Mouse (Mus musculus) left cerebral cortex, adult 2 months (tissue): ENCODE measurements around the gene Nrxn2. TPM values are rescaled to one million over a fixed set of nuclear protein-coding genes. Genes with fewer than 3 reads are reported as not detected.

Experiments
- DNase-seq, 2 experiments: peaks; one replicate each; pipeline ENCODE4 v3.0.0; 2021 to 2022; ENCODE audit warnings: low spot score in 2 of 2, mixed read lengths in 1 of 2; ENCODE audit errors: extremely low spot score in 1 of 2
- H3K27ac ChIP-seq: fragments of 200-600 bp; 2 replicates; pipeline ENCODE4 v1.8.1; 2022
- H3K4me3 ChIP-seq: fragments of 200-600 bp; 2 replicates; pipeline ENCODE4 v1.8.1; 2022
- CTCF ChIP-seq: fragments of 200-600 bp; IDR thresholded peaks from 2 replicates; pipeline ENCODE4 v1.8.1; 2022; ENCODE audit warnings: antibody characterized with exemption, mild to moderate bottlenecking, moderate library complexity
- intact Hi-C: fragments of 180-260 bp; cut with DNase I; formaldehyde crosslinking; loops from one replicate; pipeline ENCODE4 v1.15.1; 2025
- total RNA-seq, 2 experiments: library from RNA; stranded (reverse); gene quantifications; 2 replicates each; pipeline ENCODE4 v1.2.3; 2021

The Nrxn2 gene
- total RNA-seq, 2 experiments from 2014 or later, result 618 to 620 TPM

GRCm38 (mm10) chr19:6500636-6501025, 82.1 kb downstream of the Nrxn2 start:
- no peak for DNase-seq
- peak overlapping the region; percentile 98 for H3K27ac ChIP-seq
- H3K4me3 ChIP-seq, result peak overlapping the region; percentile 51
- intact Hi-C loops, result no loop called here
- no peak for TF ChIP-seq CTCF

GRCm38 (mm10) chr19:6502035-6502541, 83.6 kb downstream of the Nrxn2 start:
- intact Hi-C loops, result no loop called here

GRCm38 (mm10) chr19:6502543-6503319, 84.2 kb downstream of the Nrxn2 start:
- DNase-seq, result peak in 1 of 2 experiments; percentile 52
- H3K27ac ChIP-seq, result peak overlapping the region; percentile 98
- TF ChIP-seq CTCF, result no peak
- intact Hi-C loops, result no loop called here
- H3K4me3 ChIP-seq, result peak overlapping the region; percentile 51

More at GRCm38 (mm10) chr19:6502035-6502541, 83.6 kb downstream of the Nrxn2 start:
- DNase-seq, result peak; percentile 83 to 85
- no peak for TF ChIP-seq CTCF
- Histone ChIP-seq H3K27ac (peak overlapping the region; percentile 98), H3K4me3 (peak overlapping the region; percentile 51)

GRCm38 (mm10) chr19:6503926-6504655, 85.6 kb downstream of the Nrxn2 start:
- intact Hi-C loops, result loop anchor here (1.0 kb wide), 2 partner anchors 17 to 27 kb away; no protein-coding TSS in a partner anchor
- TF ChIP-seq CTCF, result no peak
- H3K4me3 ChIP-seq, result peak overlapping the region; percentile 51; the same call in 1 of the 2 replicates
- DNase-seq, result peak; percentile 68 to 81
- H3K27ac ChIP-seq, result peak overlapping the region; percentile 98

- Histone ChIP-seq H3K4me3 (no peak overlapping the region), H3K27ac (peak overlapping the region; percentile 98)
- DNase-seq, result no peak
- intact Hi-C loops, result loop anchor here (1.0 kb wide), 2 partner anchors 17 to 27 kb away; no protein-coding TSS in a partner anchor
- TF ChIP-seq CTCF, result no peak
These were observed 86.1 kb downstream of the Nrxn2 start for GRCm38 (mm10) chr19:6504656-6505045.

GRCm38 (mm10) chr19:6507393-6507792, 88.9 kb downstream of the Nrxn2 start:
- TF ChIP-seq CTCF, result no peak
- peak; percentile 59 to 65 for DNase-seq
- no peak overlapping the region for H3K4me3 ChIP-seq
- intact Hi-C loops, result no loop called here
- H3K27ac ChIP-seq, result peak overlapping the region; percentile 70

GRCm38 (mm10) chr19:6509881-6510280, 91.3 kb downstream of the Nrxn2 start:
- intact Hi-C loops, result no loop called here
- H3K4me3 ChIP-seq, result no peak overlapping the region
- peak overlapping the region; percentile 53; the same call in 1 of the 2 replicates for H3K27ac ChIP-seq
- TF ChIP-seq CTCF, result no peak
- no peak for DNase-seq

GRCm38 (mm10) chr19:6510546-6510945, 92.0 kb downstream of the Nrxn2 start:
- Histone ChIP-seq H3K27ac (peak overlapping the region; percentile 53; the same call in 1 of the 2 replicates), H3K4me3 (no peak overlapping the region)
- TF ChIP-seq CTCF, result no peak
- intact Hi-C loops, result no loop called here
- DNase-seq, result no peak

- H3K27ac ChIP-seq, result no peak overlapping the region; the same call in 1 of the 2 replicates
- intact Hi-C loops, result no loop called here
- DNase-seq, result no peak
- peak; percentile 17; the same call in 1 of the 2 replicates for TF ChIP-seq CTCF
- H3K4me3 ChIP-seq, result no peak overlapping the region
These were observed 95.0 kb downstream of the Nrxn2 start for GRCm38 (mm10) chr19:6513389-6514139.

GRCm38 (mm10) chr19:6514940-6515339, 96.4 kb downstream of the Nrxn2 start:
- intact Hi-C loops, result no loop called here
- TF ChIP-seq CTCF, result no peak
- H3K4me3 ChIP-seq, result no peak overlapping the region
- no peak for DNase-seq
- no peak overlapping the region for H3K27ac ChIP-seq

GRCm38 (mm10) chr19:6515448-6515847, 96.9 kb downstream of the Nrxn2 start:
- intact Hi-C loops, result no loop called here
- Histone ChIP-seq H3K27ac (no peak overlapping the region), H3K4me3 (no peak overlapping the region)
- DNase-seq, result no peak
- no peak for TF ChIP-seq CTCF
